Comparison of ENCODE assay signal across 31 mouse cellular contexts in the genomic region with DNA sequence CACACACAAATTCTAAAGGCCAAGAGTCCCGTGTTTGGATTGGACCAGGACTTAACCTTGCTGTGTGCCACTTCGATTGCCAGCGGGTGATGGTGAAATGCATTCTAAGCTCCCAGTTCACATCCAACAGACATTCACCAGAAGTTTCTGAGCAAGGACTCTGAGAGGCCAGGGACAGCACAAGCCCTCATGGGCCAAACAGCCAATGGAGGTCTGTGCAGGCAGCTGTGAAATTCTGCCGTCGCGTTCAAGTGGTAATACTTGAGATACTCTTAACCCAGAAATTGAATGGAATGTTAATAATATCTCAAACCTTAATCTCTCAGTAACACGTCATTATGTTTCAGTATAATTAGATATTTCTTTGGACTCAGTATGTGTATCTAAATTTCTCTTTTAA. TPM values are rescaled to one million over a fixed set of nuclear protein-coding genes. Genes with fewer than 3 reads are reported as not detected.
DNase-seq lines count a peak whose midpoint lies in the region; ATAC-seq and TF ChIP-seq lines count a peak whose summit lies in the region.
"Had no signal": no experiment of that assay in that cellular context is flagged by ENCODE, and none has a peak within 500 bp of the region (broad histone marks: within the 10 kb centered on the region; RNA-seq: fewer than 3 reads in every experiment).

No protein-coding gene starts in this region.

- TF ChIP-seq POLR2A in lung, adult 2 months (IDR thresholded peaks at IDR 0.05; ENCODE audit: borderline replicate concordance, extremely low read depth, low read depth, low read length) = no peak

- H3K4me2 ChIP-seq in heart, embryonic 13.5 days = no peak overlapping the region
- no peak overlapping the region for H3K4me2 ChIP-seq in heart, embryonic 11.5 days
- H3K4me2 ChIP-seq: embryonic facial prominence, embryonic 12.5 days; hindbrain, embryonic 14.5 days; limb, embryonic 13.5 days; liver, embryonic 13.5 days; neural tube, embryonic 12.5 days had no signal

- peak overlapping the region; percentile 36; the same call in 1 of the 2 replicates for H3K27ac ChIP-seq in heart, embryonic 13.5 days (replicated peaks)
- H3K27ac ChIP-seq in heart, embryonic 11.5 days (ENCODE audit: low read depth, low read length) = no peak overlapping the region
- no peak overlapping the region for H3K27ac ChIP-seq in gastrocnemius, adult 2 months
- H3K27ac ChIP-seq: hindbrain, embryonic 14.5 days; liver, embryonic 13.5 days; neural tube, embryonic 12.5 days; stomach, postnatal 0 days had no signal

- H3K36me3 ChIP-seq in heart, embryonic 13.5 days = peaks cover 16% of the 10 kb centered on the region
- H3K36me3 ChIP-seq in heart, embryonic 11.5 days (ENCODE audit: control insufficient read depth, insufficient read depth, low read length) = peaks cover 8% of the 10 kb centered on the region
- H3K36me3 ChIP-seq: liver, embryonic 13.5 days had no signal

- 54% methylated on average over 7 of the region's 7 CpGs for WGBS in heart, embryonic 13.5 days
- WGBS in heart, embryonic 11.5 days (ENCODE audit: insufficient replicate concordance) = 72% methylated on average over 7 of the region's 7 CpGs
- 67% methylated on average over 7 of the region's 7 CpGs for WGBS in lung, adult 2 months

- intact Hi-C loops in gastrocnemius, adult 2 months (cut with DNase I) = no loop called here
- intact Hi-C loops in left cerebral cortex, postnatal 36 days (cut with DNase I) = no loop called here

- no peak for ATAC-seq in heart, embryonic 13.5 days (ENCODE audit: extremely low read depth, insufficient number of reproducible peaks, low FRiP score, low TSS enrichment)
- ATAC-seq in heart, embryonic 11.5 days (replicated peaks; ENCODE audit: insufficient number of reproducible peaks, low FRiP score, low TSS enrichment) = no peak
- ATAC-seq: forebrain, embryonic 16.5 days; intestine, postnatal 0 days; midbrain, embryonic 16.5 days; Patski had no signal

- no peaks in the 10 kb centered on the region for H3K9me3 ChIP-seq in heart, embryonic 13.5 days
- H3K9me3 ChIP-seq in heart, embryonic 11.5 days (replicated peaks; ENCODE audit: control insufficient read depth, low read length) = no peaks in the 10 kb centered on the region
- H3K9me3 ChIP-seq: embryonic facial prominence, embryonic 12.5 days; limb, embryonic 13.5 days; liver, embryonic 13.5 days; neural tube, embryonic 12.5 days had no signal

- H3K4me3 ChIP-seq in heart, embryonic 13.5 days = no peak overlapping the region
- no peak overlapping the region for H3K4me3 ChIP-seq in heart, embryonic 11.5 days (ENCODE audit: low read depth, low read length)
- H3K4me3 ChIP-seq in lung, adult 2 months (replicated peaks; ENCODE audit: extremely low read depth, low read depth, low read length) = no peak overlapping the region
- H3K4me3 ChIP-seq in gastrocnemius, adult 2 months = no peak overlapping the region
- H3K4me3 ChIP-seq: embryonic facial prominence, embryonic 12.5 days; erythroblast, embryonic 14.5 days; limb, embryonic 13.5 days; liver, embryonic 13.5 days; neural tube, embryonic 12.5 days had no signal

- peaks cover 65% of the 10 kb centered on the region for H3K4me1 ChIP-seq in heart, embryonic 13.5 days
- peaks cover 43% of the 10 kb centered on the region for H3K4me1 ChIP-seq in heart, embryonic 11.5 days (ENCODE audit: control insufficient read depth, insufficient read depth, low read length)
- H3K4me1 ChIP-seq in lung, adult 2 months (ENCODE audit: control insufficient read depth, insufficient read depth, low read length) = peaks cover 14% of the 10 kb centered on the region

- no peaks in the 10 kb centered on the region for H3K27me3 ChIP-seq in heart, embryonic 13.5 days (replicated peaks)
- no peaks in the 10 kb centered on the region for H3K27me3 ChIP-seq in heart, embryonic 11.5 days (ENCODE audit: control insufficient read depth, insufficient read depth, low read length)
- H3K27me3 ChIP-seq: embryonic facial prominence, embryonic 12.5 days; limb, embryonic 13.5 days; liver, embryonic 13.5 days; neural tube, embryonic 12.5 days; Patski had no signal

- no peak for TF ChIP-seq CTCF in lung, adult 2 months (IDR thresholded peaks at IDR 0.05; ENCODE audit: insufficient read depth, low read length)
- no peak for TF ChIP-seq CTCF in gastrocnemius, adult 2 months (IDR thresholded peaks at IDR 0.05)

- no peak overlapping the region for H3K9ac ChIP-seq in heart, embryonic 13.5 days
- no peak overlapping the region for H3K9ac ChIP-seq in heart, embryonic 11.5 days (ENCODE audit: low read depth, low read length)
- H3K9ac ChIP-seq: embryonic facial prominence, embryonic 12.5 days; hindbrain, embryonic 14.5 days; limb, embryonic 13.5 days; liver, embryonic 13.5 days; neural tube, embryonic 12.5 days had no signal

- peak; percentile 42 for DNase-seq in lung, adult 2 months
- DNase-seq in lung, postnatal 10 days = peak; percentile 66
- DNase-seq in gastrocnemius, adult 2 months = no peak
- no peak for DNase-seq in left cerebral cortex, postnatal 36 days (ENCODE audit: low spot score in 2 of 2)
- DNase-seq in gastrocnemius, adult 8-10 months (ENCODE audit: low spot score in 2 of 2) = no peak
- DNase-seq: adrenal gland, postnatal 10 days; cerebellum, adult 11 months; cerebellum, adult 9-10 months; cerebellum, postnatal 36 days; gastrocnemius, postnatal 10 days; heart, postnatal 4 days; kidney, adult 9 months; kidney, postnatal 10 days; layer of hippocampus, adult 9-11 months; liver, embryonic 13.5 days; right cerebral cortex, postnatal 4 days; thymus, adult 2 months; thymus, postnatal 36 days had no signal

RNA-seq across cellular contexts. Expression of a gene that starts 17.8 kb away (rescaled TPM):
- 8.6 and 9.8 TPM in 2 replicates for polyA plus RNA-seq in heart, embryonic 13.5 days (2015; fragmentation: Nextera tagmentation; extraction: Ambion mirVana)
- polyA plus RNA-seq in heart, embryonic 11.5 days (2014; fragmentation: Nextera tagmentation; extraction: Ambion mirVana) = 5.1 and 6.7 TPM in 2 replicates
- 77.0 and 91.8 TPM in 2 replicates for polyA plus RNA-seq in lung, adult 2 months (2012; rRNA removed)
- 10 to 100 TPM in 1 of 2 experiments, 1 to 10 TPM in 1; 5.9 to 17.6 TPM for total RNA-seq in gastrocnemius, adult 2 months (2021)
- 10 to 100 TPM in 1 of 2 experiments, 1 to 10 TPM in 1; 4.8 to 10.1 TPM for total RNA-seq in left cerebral cortex, postnatal 36 days (2021)
- total RNA-seq in gastrocnemius, adult 8-10 months (2022) = 1 to 10 TPM; 5.2 to 7.6 (median 6.0) TPM
- total RNA-seq: MEL had no signal

Comparison
In these comparisons a context has a peak if more than half of its experiments do, and no peak if none do; other contexts are left out.
1. DNase-seq: peak in lung, adult 2 months (single experiment) and lung, postnatal 10 days (single experiment); none in gastrocnemius, adult 2 months (single experiment), left cerebral cortex, postnatal 36 days (0 of 2) and gastrocnemius, adult 8-10 months (0 of 2).